ENCODE assay signal across 9 mouse cellular contexts in the genomic region with DNA sequence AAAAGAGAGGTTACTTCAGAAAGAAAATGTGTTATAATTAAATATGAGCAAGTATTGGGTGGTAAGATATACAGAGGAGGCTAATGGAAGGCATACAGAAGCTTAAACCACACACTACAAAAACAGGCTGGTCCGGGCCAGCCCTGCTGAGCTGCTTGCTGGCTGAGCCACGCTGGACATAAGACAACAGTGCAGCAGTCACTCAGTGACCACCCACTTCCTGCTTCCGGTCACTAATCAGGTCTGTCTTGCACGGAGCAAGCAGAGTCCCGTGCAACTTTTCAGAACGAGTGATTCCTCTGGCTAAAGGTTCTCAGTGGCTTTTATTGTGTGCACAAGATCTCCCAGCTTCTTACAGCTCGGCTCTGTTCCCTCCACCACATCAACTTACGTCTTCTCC.
DNase-seq lines count a peak whose midpoint lies in the region; ATAC-seq lines count a peak whose summit lies in the region.
"Had no signal": no experiment of that assay in that cellular context is flagged by ENCODE, and none has a peak within 500 bp of the region (broad histone marks: within the 10 kb centered on the region; RNA-seq: fewer than 3 reads in every experiment).

No protein-coding gene starts in this region.

- peak; percentile 67; the same call in 1 of the 2 replicates for ATAC-seq in heart, embryonic 16.5 days (replicated peaks; ENCODE audit: extremely low read depth, insufficient read depth, low FRiP score)
- ATAC-seq in limb, embryonic 12.5 days (ENCODE audit: insufficient number of reproducible peaks, insufficient read depth, low FRiP score, low TSS enrichment, low read depth) = no peak
- 0 out of 2 replicates have a peak, but pooled peaks have one; percentile 49 for ATAC-seq in stomach, embryonic 14.5 days (ENCODE audit: insufficient number of reproducible peaks, insufficient read depth, low FRiP score, low read depth)

- no peaks in the 10 kb centered on the region for H3K36me3 ChIP-seq in heart, embryonic 16.5 days (ENCODE audit: control insufficient read depth, insufficient read depth)
- H3K36me3 ChIP-seq in limb, embryonic 12.5 days = no peaks in the 10 kb centered on the region
- no peaks in the 10 kb centered on the region for H3K36me3 ChIP-seq in stomach, embryonic 14.5 days (ENCODE audit: control insufficient read depth, insufficient read depth, low read length)
- H3K36me3 ChIP-seq in hindbrain, embryonic 10.5 days = no peaks in the 10 kb centered on the region

- H3K4me3 ChIP-seq in heart, embryonic 16.5 days (ENCODE audit: low read length) = peak overlapping the region; percentile 42
- no peak overlapping the region for H3K4me3 ChIP-seq in limb, embryonic 12.5 days (replicated peaks)
- H3K4me3 ChIP-seq in stomach, embryonic 14.5 days (ENCODE audit: low read depth, low read length) = no peak overlapping the region
- no peak overlapping the region for H3K4me3 ChIP-seq in hindbrain, embryonic 10.5 days

- peaks cover 11% of the 10 kb centered on the region for H3K4me1 ChIP-seq in heart, embryonic 16.5 days (ENCODE audit: control insufficient read depth, insufficient read depth, low read length)
- H3K4me1 ChIP-seq in limb, embryonic 12.5 days (replicated peaks) = peaks cover 8% of the 10 kb centered on the region
- H3K4me1 ChIP-seq in stomach, embryonic 14.5 days (ENCODE audit: control insufficient read depth, insufficient read depth, low read length) = 0 out of 2 replicates have a peak, but pooled peaks cover 4% of the 10 kb centered on the region
- H3K4me1 ChIP-seq in hindbrain, embryonic 10.5 days (replicated peaks) = 0 out of 2 replicates have a peak, but pooled peaks cover 5% of the 10 kb centered on the region

- H3K9me3 ChIP-seq in heart, embryonic 16.5 days (replicated peaks; ENCODE audit: control insufficient read depth, low read length) = no peaks in the 10 kb centered on the region
- H3K9me3 ChIP-seq in limb, embryonic 12.5 days = no peaks in the 10 kb centered on the region
- no peaks in the 10 kb centered on the region for H3K9me3 ChIP-seq in stomach, embryonic 14.5 days (ENCODE audit: control insufficient read depth, low read depth, low read length)
- no peaks in the 10 kb centered on the region for H3K9me3 ChIP-seq in hindbrain, embryonic 10.5 days

- peak overlapping the region; percentile 49 for H3K9ac ChIP-seq in heart, embryonic 16.5 days (ENCODE audit: low read length)
- no peak overlapping the region for H3K9ac ChIP-seq in limb, embryonic 12.5 days (replicated peaks)
- H3K9ac ChIP-seq in stomach, embryonic 14.5 days (replicated peaks; ENCODE audit: low read depth, low read length) = no peak overlapping the region

- peak overlapping the region; percentile 58 for H3K4me2 ChIP-seq in heart, embryonic 16.5 days (ENCODE audit: low read depth, low read length)
- peak overlapping the region; percentile 33 for H3K4me2 ChIP-seq in limb, embryonic 12.5 days
- H3K4me2 ChIP-seq in stomach, embryonic 14.5 days (replicated peaks; ENCODE audit: low read depth, low read length) = no peak overlapping the region

- H3K27me3 ChIP-seq in heart, embryonic 16.5 days (ENCODE audit: control insufficient read depth, insufficient read depth, low read length) = no peaks in the 10 kb centered on the region
- H3K27me3 ChIP-seq in limb, embryonic 12.5 days = no peaks in the 10 kb centered on the region
- H3K27me3 ChIP-seq in stomach, embryonic 14.5 days (ENCODE audit: control insufficient read depth, insufficient read depth, low read length) = no peaks in the 10 kb centered on the region
- H3K27me3 ChIP-seq in hindbrain, embryonic 10.5 days (ENCODE audit: insufficient read depth, poor library complexity, severe bottlenecking) = no peaks in the 10 kb centered on the region

- H3K27ac ChIP-seq in heart, embryonic 16.5 days (ENCODE audit: low read length) = peak overlapping the region; percentile 58
- no peak overlapping the region for H3K27ac ChIP-seq in limb, embryonic 12.5 days
- no peak overlapping the region for H3K27ac ChIP-seq in stomach, embryonic 14.5 days (ENCODE audit: low read length)
- H3K27ac ChIP-seq in hindbrain, embryonic 10.5 days = no peak overlapping the region

- peak; percentile 6 for DNase-seq in kidney, adult 9 months
- no peak for DNase-seq in kidney, adult 11 months
- DNase-seq in spleen, postnatal 14 days (ENCODE audit: low spot score in 2 of 2) = no peak
- no peak for DNase-seq in hindbrain, embryonic 10.5 days (ENCODE audit: low spot score)
- no peak for DNase-seq in frontal cortex, postnatal 25 days (ENCODE audit: low spot score in 2 of 2)
- DNase-seq: thymus, adult 18-20 months had no signal

- WGBS in heart, embryonic 16.5 days = 15% methylated on average over 8 of the region's 8 CpGs
- WGBS in limb, embryonic 12.5 days = 47% methylated on average over 8 of the region's 8 CpGs
- 47% methylated on average over 8 of the region's 8 CpGs for WGBS in stomach, embryonic 14.5 days
- WGBS in hindbrain, embryonic 10.5 days = 72% methylated on average over 8 of the region's 8 CpGs
